Mouse (Mus musculus) gastrocnemius, postnatal 14 days (tissue): ENCODE data around the gene Proca1. TPM values are rescaled to one million over a fixed set of nuclear protein-coding genes. Genes with fewer than 3 reads are reported as not detected.
"Not testable (repeated sequence)": the region's sequence is repeated elsewhere in the genome, so short reads cannot be mapped to it uniquely, and the experiment has no call there.

Experiments
- DNase-seq: peaks from one replicate; pipeline ENCODE4 v3.0.0; 2021; ENCODE audit warnings: mixed read lengths
- intact Hi-C: fragments of 180-260 bp; cut with DNase I; formaldehyde crosslinking; loops from one replicate; pipeline ENCODE4 v1.15.1; 2025; ENCODE audit warnings: low total_unique reads
- total RNA-seq, 2 experiments: library from RNA; stranded (reverse); gene quantifications; 2 replicates each; pipeline ENCODE4 v1.2.3; 2021

Gene Proca1
- total RNA-seq, 2 experiments from 2014 or later, result 0.47 to 0.92 TPM

DNA sequence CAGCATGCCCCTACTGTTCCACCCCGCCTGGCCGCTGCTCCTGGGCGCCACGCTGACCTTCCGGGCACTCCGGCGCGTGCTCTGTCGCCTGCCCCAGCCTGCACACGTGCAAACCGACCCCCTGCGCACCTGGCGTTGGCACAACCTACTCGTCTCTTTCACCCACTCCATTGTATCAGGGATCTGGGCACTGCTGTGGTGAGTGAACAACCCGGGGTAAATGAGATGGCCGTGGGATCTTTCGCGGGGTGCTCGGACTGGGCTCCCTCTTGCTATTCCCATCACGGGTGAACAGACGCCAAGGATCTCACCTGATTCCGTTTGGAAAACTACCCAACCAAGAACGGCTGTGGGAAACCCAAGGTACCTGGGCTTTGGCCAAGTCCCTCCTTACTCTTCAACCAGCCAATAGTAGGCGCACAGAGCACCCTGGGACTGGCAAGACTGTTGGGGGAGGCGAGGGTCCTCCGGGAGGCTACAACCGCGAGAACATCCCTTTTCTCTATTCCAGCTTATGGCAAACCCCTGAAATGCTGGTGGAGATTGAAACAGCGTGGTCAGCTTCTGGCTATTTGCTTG is 14.2 kb upstream of the Proca1 start:
- intact Hi-C loops, result loop anchor here (5.0 kb wide), 1 partner anchor 122 kb away; no protein-coding TSS in a partner anchor
- peak; percentile 61 for DNase-seq

DNA sequence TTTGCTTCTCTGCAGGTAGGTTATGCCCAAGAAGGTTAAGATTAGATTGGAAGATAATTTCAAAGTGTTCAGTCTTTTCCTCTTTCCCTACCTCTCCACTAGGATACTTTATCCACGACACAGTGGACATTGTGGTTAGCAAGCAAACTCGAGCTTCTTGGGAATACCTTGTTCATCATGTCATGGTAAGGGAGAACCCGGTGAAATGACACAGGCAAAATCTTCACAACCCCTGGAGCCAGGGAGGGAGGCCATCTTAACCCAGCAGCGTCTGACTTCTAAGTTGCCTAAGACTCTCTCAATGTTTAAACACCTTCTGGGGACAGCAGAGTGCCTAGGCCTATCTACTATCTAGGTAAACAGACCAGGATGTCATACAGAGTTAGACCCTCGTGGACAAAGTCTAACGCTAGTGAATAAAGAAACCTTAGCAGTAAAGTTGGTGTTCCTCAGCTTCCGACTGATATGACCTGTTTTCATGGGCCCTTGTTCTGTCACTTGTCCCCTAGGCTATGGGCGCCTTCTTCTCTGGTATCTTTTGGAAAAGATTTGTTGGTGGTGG is 13.7 kb upstream of the Proca1 start:
- intact Hi-C loops, result loop anchor here (5.0 kb wide), 1 partner anchor 122 kb away; no protein-coding TSS in a partner anchor
- DNase-seq, result no peak

DNA sequence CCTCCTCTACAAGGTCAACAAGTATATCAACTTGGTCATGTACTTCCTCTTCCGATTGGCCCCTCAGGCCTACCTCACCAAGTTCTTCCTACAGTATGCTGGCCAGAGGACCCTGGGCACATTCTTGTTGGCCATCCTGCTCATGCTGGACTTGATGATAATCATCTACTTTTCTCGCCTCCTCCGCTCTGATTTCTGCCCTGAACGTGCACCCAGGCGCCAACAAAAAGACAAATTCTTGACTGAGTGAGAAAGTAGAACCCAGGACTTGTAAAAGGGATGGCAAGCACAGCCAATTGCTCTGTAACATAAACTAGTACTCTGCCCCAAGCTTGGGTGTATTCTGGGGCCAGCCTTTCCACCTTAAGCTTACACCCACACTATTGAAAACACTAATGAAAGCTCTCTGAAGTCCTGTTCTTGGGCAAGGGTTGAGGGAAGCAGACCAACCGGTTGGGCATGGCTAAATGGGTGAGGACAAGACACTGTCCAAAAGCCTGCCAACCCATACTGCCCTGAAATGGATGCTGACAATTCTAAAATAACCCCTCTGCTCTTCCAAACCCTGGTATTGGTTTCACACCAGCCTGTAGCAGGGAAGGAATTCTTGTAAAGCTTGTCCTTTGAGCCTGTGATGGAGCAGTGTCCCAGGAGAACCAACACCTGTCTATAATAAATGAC is 13.0 kb upstream of the Proca1 start:
- intact Hi-C loops, result no loop called here

DNA sequence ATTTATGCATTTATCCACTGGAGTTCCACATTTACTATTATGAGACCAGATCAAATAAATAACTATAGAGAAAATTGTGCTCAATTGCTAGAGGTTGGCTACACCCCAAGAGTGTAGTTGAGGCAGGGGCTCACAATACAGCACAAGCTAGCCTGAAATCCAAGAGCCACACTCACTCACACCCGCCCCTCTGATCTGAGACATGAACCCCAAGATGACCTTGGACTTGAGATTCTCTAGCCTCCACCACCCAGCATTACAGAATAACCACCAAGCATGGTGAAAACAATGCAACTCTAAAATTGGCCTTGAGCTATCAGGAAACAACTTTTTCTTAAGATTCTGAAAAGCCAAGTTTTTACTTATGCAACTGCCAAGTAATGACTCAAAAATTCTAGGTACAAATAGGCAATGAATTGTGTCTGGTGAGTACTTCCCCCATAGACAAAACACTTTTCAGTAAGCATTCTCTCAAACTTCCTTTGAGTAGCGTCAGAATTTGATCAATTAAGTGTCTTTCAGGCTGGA is 11.3 kb upstream of the Proca1 start:
- no peak for DNase-seq
- intact Hi-C loops, result no loop called here

More for the DNA sequence above, 13.0 kb upstream of the Proca1 start:
- no peak for DNase-seq

DNA sequence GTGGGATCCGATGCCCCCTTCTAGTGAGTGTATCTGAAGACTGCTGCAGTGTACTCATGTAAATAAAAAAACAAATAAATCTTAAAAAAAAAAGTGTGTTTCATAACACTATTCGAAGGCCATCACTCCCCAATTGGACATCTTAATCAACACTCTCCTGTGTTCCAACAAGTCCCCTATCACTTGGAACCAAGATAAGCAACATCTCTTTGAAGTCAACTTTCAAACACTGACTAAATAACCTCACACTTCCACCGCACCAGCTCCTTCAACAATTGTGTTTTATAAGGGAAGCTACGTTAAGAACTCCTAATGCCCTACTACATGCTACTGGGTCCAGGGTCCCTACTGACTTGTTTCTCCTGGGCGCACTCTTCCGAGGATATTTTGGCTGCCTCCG is 10.7 kb upstream of the Proca1 start:
- no peak for DNase-seq

DNA sequence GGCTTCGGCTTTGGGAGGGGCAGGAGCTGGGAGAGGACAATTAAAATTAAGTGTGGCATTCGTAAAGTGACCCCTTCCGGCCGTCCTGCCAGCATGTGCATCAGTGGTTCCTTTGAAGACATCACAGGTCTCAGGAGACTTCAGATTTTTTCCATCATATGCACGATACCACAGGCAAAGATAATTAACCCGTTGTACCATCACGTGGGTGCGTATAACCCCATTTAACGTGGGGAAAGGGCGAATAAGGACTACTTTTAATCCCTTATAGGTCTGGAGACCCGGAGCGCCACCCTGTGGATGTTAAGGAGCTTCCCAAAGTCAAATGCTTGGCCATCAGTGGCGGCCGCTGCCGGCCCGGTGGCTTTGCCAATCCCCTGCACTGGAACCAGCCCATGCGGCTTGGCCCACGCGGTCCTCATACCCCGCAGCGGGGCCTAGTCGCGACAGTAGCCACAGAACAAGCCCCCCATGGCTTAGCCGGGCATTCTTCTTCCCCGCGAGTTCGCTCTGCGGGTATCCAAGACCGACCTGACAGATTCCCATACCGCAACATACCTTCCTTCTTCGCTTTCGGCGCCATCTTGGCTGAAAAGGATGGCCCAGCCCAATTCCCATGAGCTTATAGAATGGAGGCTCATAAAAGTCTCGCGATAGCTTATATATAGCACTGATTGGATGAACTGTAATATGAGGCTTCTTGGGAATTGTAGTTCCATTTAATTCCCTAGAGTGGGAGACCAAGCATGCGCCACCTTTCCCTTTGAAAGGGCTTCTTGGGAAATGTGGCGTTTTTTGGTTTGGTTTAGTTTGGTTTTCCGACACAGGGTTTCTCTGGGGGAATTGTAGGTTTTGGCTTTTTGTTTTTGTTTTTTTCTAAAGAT is 10.0 kb upstream of the Proca1 start, which contains the start of gene Rpl23a:
Gene Rpl23a, minus strand, starts transcription at position 624 of the 884 bp plus-strand sequence.
- intact Hi-C loops, result no loop called here
- DNase-seq, result peak; percentile 67

More for the DNA sequence above, 10.7 kb upstream of the Proca1 start:
- intact Hi-C loops, result no loop called here

DNA sequence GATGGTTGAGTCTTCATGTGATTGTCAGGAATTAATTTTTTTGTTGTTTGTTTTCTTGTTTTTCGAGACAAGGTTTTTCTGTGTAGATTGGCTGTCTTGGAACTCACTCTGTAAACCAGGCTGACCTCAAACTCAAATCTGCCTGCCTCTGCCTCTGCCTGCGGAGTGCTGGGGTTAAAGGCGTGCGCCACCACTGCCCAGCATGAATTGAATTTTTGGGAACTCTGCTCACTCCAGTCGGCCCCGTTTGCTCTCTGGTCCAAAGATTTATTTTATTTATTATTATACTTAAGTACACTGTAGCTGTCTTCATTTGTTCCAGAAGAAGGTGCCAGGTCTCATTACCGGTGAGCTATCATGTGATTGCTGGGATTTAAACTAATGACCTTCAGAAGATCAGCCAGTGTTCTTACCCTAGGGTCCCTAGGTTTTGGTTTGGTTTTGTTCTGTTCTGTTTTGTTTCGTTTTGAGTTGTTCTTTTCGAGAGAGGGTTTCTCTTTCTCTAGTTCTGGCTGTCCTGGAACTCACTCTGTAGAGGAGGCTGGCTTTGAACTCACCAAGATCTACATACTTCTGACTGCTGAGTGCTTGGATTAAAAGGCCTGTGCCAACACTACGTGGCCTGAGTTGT is 9.2 kb upstream of the Proca1 start:
- DNase-seq, result no peak
- intact Hi-C loops, result no loop called here

DNA sequence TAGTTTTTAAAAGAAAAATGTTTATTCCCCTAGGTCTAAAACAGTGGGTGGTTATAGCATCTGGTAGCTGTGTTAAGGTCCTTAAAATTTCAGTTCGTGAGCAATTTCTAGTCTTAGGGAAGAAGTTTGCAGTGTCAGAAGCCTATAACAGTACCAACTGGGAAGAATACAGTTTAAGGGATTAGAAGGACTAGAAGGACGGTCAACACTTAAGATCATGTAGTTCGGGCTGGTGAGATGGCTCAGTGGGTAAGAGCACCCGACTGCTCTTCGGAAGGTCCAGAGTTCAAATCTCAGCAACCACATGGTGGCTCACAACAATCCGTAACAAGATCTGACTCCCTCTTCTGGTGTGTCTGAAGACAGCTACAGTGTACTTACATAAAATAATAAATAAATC is 8.5 kb upstream of the Proca1 start:
- DNase-seq, intact Hi-C loops: not testable (repeated sequence)

DNA sequence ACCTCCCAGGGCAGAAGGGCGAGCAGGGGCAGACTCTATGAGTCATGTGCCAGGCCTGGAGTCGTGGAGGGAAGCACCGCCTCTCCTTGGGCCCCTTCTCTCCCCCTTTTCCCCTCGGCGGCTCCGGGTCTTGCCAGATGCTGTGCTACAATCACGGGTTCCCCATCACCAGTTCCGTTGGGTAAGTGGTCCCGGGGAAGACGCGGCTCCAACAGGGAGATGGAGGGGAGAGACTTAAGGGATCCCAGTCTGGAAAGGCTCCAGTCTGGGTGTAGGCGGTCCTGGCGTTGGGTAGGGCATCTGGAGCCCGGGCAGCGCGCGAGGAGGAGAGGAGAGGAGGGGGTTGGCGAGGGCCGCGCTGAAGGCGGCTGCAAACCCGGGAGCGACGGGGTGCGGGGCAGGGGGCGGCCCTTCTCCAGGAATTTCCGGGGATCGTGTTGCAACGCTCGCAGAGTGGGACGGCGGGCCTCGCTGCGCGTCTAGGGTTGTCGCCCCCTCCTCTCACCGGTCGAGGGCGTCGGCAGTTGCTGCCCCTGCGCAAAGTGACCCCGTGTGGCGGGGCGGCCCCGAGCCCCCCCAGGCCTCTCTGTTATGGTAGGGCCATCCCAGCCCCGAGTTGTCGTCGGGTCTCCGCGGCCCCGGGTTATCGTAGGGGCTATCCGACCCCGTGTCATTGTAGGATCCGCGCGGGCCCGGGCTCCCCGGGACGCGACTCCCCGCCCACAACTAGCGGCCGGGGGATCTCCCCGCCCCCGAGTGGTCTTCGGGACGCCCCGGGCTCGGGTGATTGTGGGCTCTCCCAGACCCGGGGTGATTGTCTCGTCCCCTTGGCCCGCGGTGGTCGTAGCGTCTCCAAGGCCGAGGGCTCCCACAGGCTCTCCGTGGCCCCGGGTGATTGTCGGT is 4.6 kb upstream of the Proca1 start, which contains the start of gene Rab34:
Gene Rab34, plus strand, starts transcription at position 100 of the 903 bp plus-strand sequence.
- intact Hi-C loops, result no loop called here
- peak; percentile 84 for DNase-seq

DNA sequence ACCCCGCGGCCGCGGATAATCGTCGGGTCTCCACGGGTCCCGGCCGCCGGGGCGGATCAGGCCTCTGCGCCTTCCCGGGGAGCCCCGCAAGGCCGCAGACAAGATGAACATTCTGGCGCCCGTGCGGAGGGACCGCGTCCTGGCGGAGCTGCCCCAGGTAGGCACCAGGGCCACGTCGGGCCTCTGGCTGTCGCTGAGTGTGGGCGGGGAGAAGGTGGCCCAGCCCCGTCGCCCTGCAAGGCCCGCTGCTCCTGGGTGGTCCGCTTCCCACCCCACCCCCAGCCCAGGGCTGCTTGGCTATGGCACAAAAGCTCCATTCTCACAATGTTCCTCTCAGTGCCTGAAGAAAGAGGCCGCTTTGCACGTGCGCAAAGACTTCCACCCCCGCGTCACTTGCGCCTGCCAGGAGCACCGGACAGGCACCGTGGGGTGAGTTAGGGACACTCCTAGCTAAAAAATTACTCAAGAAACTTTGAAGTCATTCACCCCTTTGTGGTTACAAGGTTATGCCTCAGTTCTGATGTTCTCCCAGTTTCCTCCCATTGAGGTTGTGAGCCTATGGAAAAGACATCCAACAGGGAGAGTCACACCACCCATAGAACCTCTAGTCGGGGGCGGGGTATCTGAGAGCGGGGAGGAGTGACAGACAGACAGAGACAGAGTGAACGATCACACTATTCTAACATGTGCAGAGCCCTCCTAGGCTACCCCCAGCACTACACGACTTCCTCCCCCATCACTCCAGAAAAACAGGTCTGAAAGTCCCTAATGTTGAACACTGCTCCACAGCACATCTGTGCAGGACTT is 3.8 kb upstream of the Proca1 start:
- peak; percentile 76 for DNase-seq
- intact Hi-C loops, result no loop called here

DNA sequence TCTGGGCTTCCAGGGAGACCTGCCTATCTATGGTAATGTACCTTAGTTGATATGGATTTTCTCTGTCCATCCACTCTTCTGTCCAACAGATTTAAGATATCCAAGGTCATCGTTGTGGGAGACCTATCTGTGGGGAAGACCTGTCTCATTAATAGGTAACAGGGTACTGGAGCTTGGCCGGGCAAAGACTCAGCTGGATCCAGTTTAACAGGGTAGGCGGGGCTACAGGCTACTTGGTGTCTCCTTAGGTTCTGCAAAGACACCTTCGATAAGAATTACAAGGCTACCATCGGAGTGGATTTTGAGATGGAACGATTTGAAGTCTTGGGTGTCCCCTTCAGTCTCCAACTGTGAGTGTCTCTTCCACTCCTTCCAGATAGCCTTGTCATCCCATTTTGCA is 3.2 kb upstream of the Proca1 start:
- no peak for DNase-seq
- intact Hi-C loops, result no loop called here

DNA sequence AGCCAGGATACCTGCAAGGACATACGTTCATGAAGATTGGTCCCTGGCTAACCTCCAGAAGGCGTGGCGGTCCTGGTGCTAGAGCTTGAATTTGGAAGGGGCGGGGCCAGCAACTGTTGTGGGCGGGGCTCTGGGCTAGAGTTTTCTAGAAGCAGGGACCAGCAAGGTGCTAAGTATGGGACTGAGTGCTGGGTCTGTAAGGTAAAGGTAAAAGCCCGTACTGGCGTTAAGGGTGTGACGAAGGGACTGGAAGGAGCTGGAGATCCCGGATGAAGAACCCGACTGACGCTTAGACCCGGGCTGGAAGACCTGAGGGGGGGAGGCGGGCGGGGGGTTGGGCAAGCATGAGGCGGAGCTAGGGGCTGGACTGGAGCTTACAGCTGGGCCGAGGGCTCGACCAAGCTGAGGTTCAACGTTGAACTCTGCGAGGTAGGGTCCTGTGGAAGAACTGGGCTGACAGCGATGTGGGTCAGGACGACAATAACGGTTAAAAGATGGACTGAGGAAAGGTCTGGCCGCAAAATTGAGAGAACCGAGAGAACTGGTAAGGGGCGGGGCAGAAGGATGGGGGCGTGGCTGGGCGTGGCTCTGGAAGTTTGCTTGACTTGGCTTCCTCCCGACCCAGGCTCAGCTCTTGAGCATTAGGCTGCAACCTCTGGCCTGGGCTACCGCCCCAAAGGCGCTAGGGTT is 1.4 kb downstream of the Proca1 start:
- intact Hi-C loops, result no loop called here
- peak; percentile 78 for DNase-seq

DNA sequence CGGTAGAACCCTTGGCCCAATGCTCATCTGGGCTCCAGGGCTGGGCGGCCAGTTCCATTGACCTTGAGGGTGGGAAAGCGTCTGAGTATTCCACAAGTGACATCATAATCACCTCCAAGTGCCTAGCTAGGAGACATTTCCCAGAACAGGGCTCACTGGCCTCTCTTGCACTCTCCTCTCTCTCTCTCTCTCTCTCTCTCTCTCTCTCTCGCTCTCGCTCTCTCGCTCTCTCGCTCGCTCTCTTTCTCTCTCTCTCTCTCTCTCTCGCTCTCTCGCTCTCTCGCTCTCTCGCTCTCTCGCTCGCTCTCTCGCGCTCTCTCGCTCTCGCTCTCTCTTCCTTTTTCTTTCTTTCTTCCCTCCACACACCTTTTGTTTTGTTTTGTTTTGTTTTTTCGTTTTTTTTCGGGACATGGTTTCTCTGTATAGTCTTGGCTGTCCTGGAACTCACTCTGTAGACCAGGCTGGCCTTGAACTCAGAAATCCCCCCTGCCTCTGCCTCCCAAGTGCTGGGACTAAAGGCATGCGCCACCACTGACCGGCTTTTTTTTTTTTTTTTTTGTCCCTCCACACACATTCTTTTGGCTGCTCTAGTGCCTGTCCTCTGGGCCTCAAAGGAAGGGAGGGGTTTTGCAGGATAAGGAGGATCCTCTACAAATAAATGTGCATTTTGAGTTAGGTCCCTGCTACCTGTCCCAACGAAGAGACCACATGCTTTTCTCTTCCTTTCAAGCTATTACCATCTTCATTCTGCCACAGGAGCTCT is 2.1 kb downstream of the Proca1 start:
- intact Hi-C loops, result no loop called here
- DNase-seq, result no peak

DNA sequence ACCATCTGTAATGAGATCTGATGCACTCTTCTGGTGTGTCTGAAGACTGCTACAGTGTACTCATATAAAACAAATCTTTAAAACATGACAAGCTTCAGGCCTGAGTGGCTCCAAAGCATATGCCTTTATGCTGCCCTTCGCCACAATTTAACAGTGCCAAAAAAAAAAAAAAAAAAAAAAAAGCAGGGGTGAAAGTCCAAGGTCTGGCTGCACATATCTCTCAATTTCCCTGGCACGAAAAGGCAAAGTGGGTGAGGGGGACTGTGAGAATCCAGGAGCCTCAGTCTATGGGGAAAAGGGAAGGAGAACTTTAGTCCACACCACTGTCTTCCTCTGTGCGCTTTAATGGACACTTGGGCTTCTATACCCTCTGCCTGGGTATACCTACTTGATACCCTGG is 9.2 kb downstream of the Proca1 start:
- no peak for DNase-seq
- intact Hi-C loops, result no loop called here

DNA sequence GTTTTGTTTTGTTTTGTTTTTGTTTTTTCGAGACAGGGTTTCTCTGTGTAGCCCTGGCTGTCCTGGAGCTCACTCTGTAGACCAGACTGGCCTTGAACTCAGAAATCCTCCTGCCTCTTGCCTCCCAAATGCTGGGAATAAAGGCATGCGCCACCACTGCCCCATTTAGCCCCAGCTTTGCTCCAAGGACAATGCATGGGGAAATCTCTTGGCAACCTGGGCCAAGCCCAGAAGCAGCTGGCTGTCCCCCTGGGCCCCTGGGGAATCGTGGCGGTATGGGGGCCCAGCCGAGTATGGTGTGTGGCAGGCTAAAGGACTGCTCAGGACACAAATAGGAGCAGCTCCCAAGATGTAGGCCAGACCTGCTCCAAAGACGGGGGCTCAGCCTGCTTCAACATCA is 11.1 kb downstream of the Proca1 start:
- DNase-seq, result no peak
- intact Hi-C loops, result no loop called here
